Mouse (Mus musculus) stomach, postnatal 0 days (tissue): ENCODE data around the gene Defb45.

Experiments used
- CTCF ChIP-seq: IDR thresholded peaks from 2 replicates; pipeline ENCODE4 v1.5.1; 2016; ENCODE audit warnings: antibody characterized with exemption, low read depth, mild to moderate bottlenecking, moderate library complexity
- EP300 ChIP-seq: optimal IDR thresholded peaks from 2 replicates; pipeline ENCODE3; 2016; ENCODE audit warnings: antibody characterized with exemption

GRCm38 (mm10) chr2:152569881-152570280 lies 29.3 kb downstream of the Defb45 start:
- TF ChIP-seq EP300 (no peak), CTCF (no peak)
